Mouse (Mus musculus): ENCODE data around the gene Tnk1. TPM values are rescaled to one million over a fixed set of nuclear protein-coding genes. Genes with fewer than 3 reads are reported as not detected.

Gene Tnk1
- total RNA-seq, 1 experiment = 3.4 TPM

GRCm38 (mm10) chr11:69822080-69822479 is 36.5 kb downstream of the Tnk1 start, which contains the start of gene Spem1:
Gene Spem1, minus strand, starts transcription at chr11:69822180.
- DNase-seq (ENCODE audit: low read depth, low spot score) = no peak
- TF ChIP-seq ZNF384 (IDR thresholded peaks at IDR 0.05; ENCODE audit: low read depth, low read length) (no peak), MAFK (IDR thresholded peaks at IDR 0.05; ENCODE audit: insufficient read depth, low read depth, low read length) (no peak), HCFC1 (IDR thresholded peaks at IDR 0.05; ENCODE audit: borderline replicate concordance, insufficient read depth, low read length) (no peak), ZC3H11A (IDR thresholded peaks at IDR 0.05; ENCODE audit: borderline replicate concordance, low read depth, low read length) (no peak)

DNA sequence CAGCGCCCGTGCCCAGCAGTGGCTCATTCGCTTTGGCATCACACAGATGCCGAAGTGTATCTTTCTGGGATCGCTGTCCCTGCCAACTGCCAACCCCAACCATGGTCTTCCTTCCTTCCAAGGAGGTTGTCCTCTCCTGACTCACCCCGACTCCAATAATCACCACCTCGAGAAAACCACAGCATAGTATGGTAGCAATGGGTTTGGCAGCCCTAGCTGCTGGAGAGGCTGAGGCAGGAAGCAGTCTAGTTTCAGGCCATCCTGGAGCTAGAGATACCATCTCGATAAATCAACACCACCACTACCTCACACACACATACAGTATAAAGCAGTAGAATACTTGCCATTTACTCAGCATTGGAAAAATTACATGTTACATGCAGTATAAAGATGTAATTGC is 39.7 kb downstream of the Tnk1 start:
- Histone ChIP-seq H3K9me3 (ENCODE audit: control insufficient read depth, insufficient read depth, low read depth, low read length) (no peaks in the 10 kb centered on the region), H3K4me1 (ENCODE audit: control insufficient read depth in 2 of 2, insufficient read depth in 2 of 2, low read length in 2 of 2, poor library complexity in 1 of 2) (peaks cover 2 to 7% of the 10 kb centered on the region in 2 experiments; a peak in 1 of 4 replicates), H3K4me3 (ENCODE audit: insufficient read depth in 1 of 2, low read depth in 1 of 2, low read length in 2 of 2, poor library complexity in 1 of 2, severe bottlenecking in 1 of 2) (no peak overlapping the region), H3K36me3 (ENCODE audit: control insufficient read depth, insufficient read depth, low read length, poor library complexity, severe bottlenecking) (no peaks in the 10 kb centered on the region), H3K27ac (ENCODE audit: insufficient read depth, low read depth, low read length, poor library complexity, severe bottlenecking) (no peak overlapping the region), H3K9ac (ENCODE audit: insufficient read depth, low read depth, low read length, poor library complexity, severe bottlenecking) (no peak overlapping the region)
- in situ Hi-C loops (cut with MboI; ENCODE audit: low sequenced_read_pairs in 2 of 2, unreplicated experiment in 2 of 2) = no loop called here
- no peak for DNase-seq (ENCODE audit: low read depth, low spot score)
- TF ChIP-seq ZC3H11A (IDR thresholded peaks at IDR 0.05; ENCODE audit: borderline replicate concordance, low read depth, low read length) = no peak
- no peak for TF ChIP-seq HCFC1 (IDR thresholded peaks at IDR 0.05; ENCODE audit: borderline replicate concordance, insufficient read depth, low read length)
- no peak for TF ChIP-seq ZNF384 (IDR thresholded peaks at IDR 0.05; ENCODE audit: low read depth, low read length)
- no peak for TF ChIP-seq MAFK (IDR thresholded peaks at IDR 0.05; ENCODE audit: insufficient read depth, low read depth, low read length)
- no peak for TF ChIP-seq CHD2 (IDR thresholded peaks at IDR 0.05; ENCODE audit: low read depth, low read length)

More at GRCm38 (mm10) chr11:69822080-69822479, 36.5 kb downstream of the Tnk1 start, which contains the start of gene Spem1:
- H3K27ac ChIP-seq (ENCODE audit: insufficient read depth, low read depth, low read length, poor library complexity, severe bottlenecking) = no peak within 1 kb of the TSS
- no peak within 1 kb of the TSS for H3K4me3 ChIP-seq (ENCODE audit: insufficient read depth in 1 of 2, low read depth in 1 of 2, low read length in 2 of 2, poor library complexity in 1 of 2, severe bottlenecking in 1 of 2)
- peaks cover 0 to 12% of the 10 kb centered on the region in 2 experiments; a peak in 1 of 4 replicates for H3K4me1 ChIP-seq (ENCODE audit: control insufficient read depth in 2 of 2, insufficient read depth in 2 of 2, low read length in 2 of 2, poor library complexity in 1 of 2)
- H3K9ac ChIP-seq (ENCODE audit: insufficient read depth, low read depth, low read length, poor library complexity, severe bottlenecking) = no peak within 1 kb of the TSS
- no peaks in the 10 kb centered on the region for H3K9me3 ChIP-seq (ENCODE audit: control insufficient read depth, insufficient read depth, low read depth, low read length)
- peaks cover 9% of the 10 kb centered on the region; the same call in 1 of the 2 replicates for H3K36me3 ChIP-seq (ENCODE audit: control insufficient read depth, insufficient read depth, low read length, poor library complexity, severe bottlenecking)
- in situ Hi-C loops (cut with MboI; ENCODE audit: low sequenced_read_pairs in 2 of 2, unreplicated experiment in 2 of 2) = no loop called here

DNA sequence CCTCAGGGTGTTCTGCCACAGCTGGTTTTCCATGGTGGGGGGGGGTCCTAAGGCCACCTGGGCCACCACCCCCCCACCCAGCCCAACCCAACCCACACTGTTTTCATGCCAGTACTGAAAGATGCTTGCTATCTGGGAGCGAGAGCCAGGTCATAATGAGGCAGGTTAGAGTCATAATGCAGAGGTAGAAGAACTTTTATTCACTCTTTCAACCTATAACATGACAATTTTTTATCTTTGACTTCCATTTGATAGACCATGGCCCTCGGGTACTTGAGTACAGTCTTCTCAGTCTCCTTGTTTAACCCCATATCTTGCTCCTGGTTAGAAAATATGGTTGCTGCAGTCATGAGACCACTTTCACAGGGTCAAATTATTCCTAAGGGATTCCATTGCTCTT is 40.2 kb downstream of the Tnk1 start, which contains the start of gene Spem2:
Gene Spem2, minus strand, starts transcription at position 101 of the 400 bp plus-strand sequence.
- no peak for TF ChIP-seq CHD2 (IDR thresholded peaks at IDR 0.05; ENCODE audit: low read depth, low read length)
- TF ChIP-seq ZC3H11A (IDR thresholded peaks at IDR 0.05; ENCODE audit: borderline replicate concordance, low read depth, low read length) = no peak
- no peak for TF ChIP-seq ZNF384 (IDR thresholded peaks at IDR 0.05; ENCODE audit: low read depth, low read length)
- TF ChIP-seq HCFC1 (IDR thresholded peaks at IDR 0.05; ENCODE audit: borderline replicate concordance, insufficient read depth, low read length) = no peak
- no peak for TF ChIP-seq MAFK (IDR thresholded peaks at IDR 0.05; ENCODE audit: insufficient read depth, low read depth, low read length)
- DNase-seq (ENCODE audit: low read depth, low spot score) = no peak
- Histone ChIP-seq H3K4me3 (ENCODE audit: insufficient read depth in 1 of 2, low read depth in 1 of 2, low read length in 2 of 2, poor library complexity in 1 of 2, severe bottlenecking in 1 of 2) (peak within 1 kb of the TSS in 1 of 2 experiments; percentile 24; a peak in 1 of 4 replicates), H3K36me3 (ENCODE audit: control insufficient read depth, insufficient read depth, low read length, poor library complexity, severe bottlenecking) (no peaks in the 10 kb centered on the region), H3K27ac (ENCODE audit: insufficient read depth, low read depth, low read length, poor library complexity, severe bottlenecking) (no peak within 1 kb of the TSS), H3K9me3 (ENCODE audit: control insufficient read depth, insufficient read depth, low read depth, low read length) (no peaks in the 10 kb centered on the region), H3K4me1 (ENCODE audit: control insufficient read depth in 2 of 2, insufficient read depth in 2 of 2, low read length in 2 of 2, poor library complexity in 1 of 2) (peaks cover 2 to 7% of the 10 kb centered on the region in 2 experiments; a peak in 1 of 4 replicates), H3K9ac (ENCODE audit: insufficient read depth, low read depth, low read length, poor library complexity, severe bottlenecking) (no peak within 1 kb of the TSS)
- in situ Hi-C loops (cut with MboI; ENCODE audit: low sequenced_read_pairs in 2 of 2, unreplicated experiment in 2 of 2) = no loop called here

GRCm38 (mm10) chr11:69816520-69816919 is 42.0 kb downstream of the Tnk1 start:
- no peak overlapping the region for H3K4me3 ChIP-seq (ENCODE audit: insufficient read depth in 1 of 2, low read depth in 1 of 2, low read length in 2 of 2, poor library complexity in 1 of 2, severe bottlenecking in 1 of 2)
- peaks cover 2 to 7% of the 10 kb centered on the region in 2 experiments; a peak in 1 of 4 replicates for H3K4me1 ChIP-seq (ENCODE audit: control insufficient read depth in 2 of 2, insufficient read depth in 2 of 2, low read length in 2 of 2, poor library complexity in 1 of 2)
- no peak for DNase-seq (ENCODE audit: low read depth, low spot score)
- H3K9me3 ChIP-seq (ENCODE audit: control insufficient read depth, insufficient read depth, low read depth, low read length) = no peaks in the 10 kb centered on the region
- TF ChIP-seq ZNF384 (IDR thresholded peaks at IDR 0.05; ENCODE audit: low read depth, low read length) (no peak), HCFC1 (IDR thresholded peaks at IDR 0.05; ENCODE audit: borderline replicate concordance, insufficient read depth, low read length) (no peak), ZC3H11A (IDR thresholded peaks at IDR 0.05; ENCODE audit: borderline replicate concordance, low read depth, low read length) (no peak), MAFK (IDR thresholded peaks at IDR 0.05; ENCODE audit: insufficient read depth, low read depth, low read length) (no peak), CHD2 (IDR thresholded peaks at IDR 0.05; ENCODE audit: low read depth, low read length) (no peak)
- in situ Hi-C loops (cut with MboI; ENCODE audit: low sequenced_read_pairs in 2 of 2, unreplicated experiment in 2 of 2) = no loop called here
- no peaks in the 10 kb centered on the region for H3K36me3 ChIP-seq (ENCODE audit: control insufficient read depth, insufficient read depth, low read length, poor library complexity, severe bottlenecking)
- no peak overlapping the region for H3K9ac ChIP-seq (ENCODE audit: insufficient read depth, low read depth, low read length, poor library complexity, severe bottlenecking)
- no peak overlapping the region for H3K27ac ChIP-seq (ENCODE audit: insufficient read depth, low read depth, low read length, poor library complexity, severe bottlenecking)
